Mouse (Mus musculus): ENCODE results near the gene Cebpb. TPM values are rescaled to one million over a fixed set of nuclear protein-coding genes. Genes with fewer than 3 reads are reported as not detected.

Cebpb gene
- polyA plus RNA-seq, 1 experiment from 2014 or later = 14.0 TPM

DNA sequence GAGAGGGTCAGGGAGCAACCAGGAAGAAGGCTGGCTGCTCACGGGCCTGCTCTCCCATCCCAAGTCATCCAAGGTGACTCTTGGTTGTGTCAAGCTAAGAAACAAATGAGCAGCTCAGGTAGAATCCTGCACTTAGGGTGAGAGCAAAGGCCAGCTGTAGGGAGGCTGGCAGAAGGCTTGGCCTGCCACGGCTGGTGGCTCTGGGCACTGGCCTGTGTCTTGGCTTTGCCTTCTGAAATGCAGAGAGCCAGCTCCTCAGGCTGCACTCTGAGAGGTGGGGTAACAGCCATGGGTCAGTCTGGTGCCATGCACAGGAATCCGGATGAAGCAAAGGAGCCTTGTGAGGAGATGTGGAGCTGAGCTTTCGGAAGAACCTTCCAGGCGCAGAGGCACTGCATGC lies 20.3 kb upstream of the Cebpb start:
- H3K27ac ChIP-seq (replicated peaks) = no peak overlapping the region
- H3K4me2 ChIP-seq = no peak overlapping the region
- no peak for ATAC-seq (ENCODE audit: insufficient read depth)
- H3K4me3 ChIP-seq (replicated peaks) = no peak overlapping the region
- no peaks in the 10 kb centered on the region for H3K36me3 ChIP-seq (replicated peaks)
- WGBS (ENCODE audit: insufficient replicate concordance) = 75% methylated on average over 5 of the region's 5 CpGs
- H3K9ac ChIP-seq = no peak overlapping the region
- H3K9me3 ChIP-seq (replicated peaks) = no peaks in the 10 kb centered on the region
- peaks cover 27% of the 10 kb centered on the region for H3K4me1 ChIP-seq (replicated peaks)
- H3K27me3 ChIP-seq = peaks cover 6% of the 10 kb centered on the region

- Histone ChIP-seq H3K4me3 (replicated peaks) (no peak overlapping the region), H3K9me3 (replicated peaks) (no peaks in the 10 kb centered on the region), H3K27me3 (peaks cover 5% of the 10 kb centered on the region; the same call in 1 of the 2 replicates), H3K4me1 (replicated peaks) (peaks cover 36% of the 10 kb centered on the region), H3K4me2 (no peak overlapping the region), H3K27ac (replicated peaks) (no peak overlapping the region), H3K9ac (no peak overlapping the region), H3K36me3 (replicated peaks) (no peaks in the 10 kb centered on the region)
- 56% methylated on average over 4 of the region's 4 CpGs for WGBS (ENCODE audit: insufficient replicate concordance)
- no peak for ATAC-seq (ENCODE audit: insufficient read depth)
Observed at GRCm38 (mm10) chr2:167669398-167669797, 19.3 kb upstream of the Cebpb start.

DNA sequence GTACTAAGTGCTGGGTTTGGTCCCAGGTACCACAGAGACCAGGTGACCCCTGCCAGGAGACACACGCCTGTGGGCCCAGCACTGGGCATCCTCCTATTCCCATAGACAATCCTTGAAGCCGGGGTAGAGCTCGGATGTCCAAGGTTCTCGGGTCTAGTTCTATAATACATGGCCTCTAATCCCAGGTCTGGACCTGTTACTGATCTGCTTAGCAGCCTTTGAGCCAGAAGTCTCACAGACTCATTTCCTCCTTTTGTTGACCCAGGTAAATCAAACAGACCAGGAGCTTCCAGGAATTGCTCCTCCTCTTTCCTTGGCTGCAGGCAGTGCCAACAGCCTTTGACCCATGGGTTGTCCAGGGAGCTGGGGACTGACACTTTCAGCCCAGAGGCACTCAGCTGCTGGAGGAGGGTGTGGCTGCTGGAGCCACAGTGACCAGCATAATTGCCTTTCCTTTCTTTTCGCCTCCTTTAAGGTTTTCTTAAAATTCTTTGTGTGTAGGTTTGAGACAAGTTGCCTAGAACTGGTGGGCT lies 17.5 kb upstream of the Cebpb start:
- H3K4me3 ChIP-seq (replicated peaks) = 0 out of 2 replicates have a peak overlapping the region, but pooled peaks have one; percentile 10
- H3K9ac ChIP-seq = peak overlapping the region; percentile 3; the same call in 1 of the 2 replicates

DNA sequence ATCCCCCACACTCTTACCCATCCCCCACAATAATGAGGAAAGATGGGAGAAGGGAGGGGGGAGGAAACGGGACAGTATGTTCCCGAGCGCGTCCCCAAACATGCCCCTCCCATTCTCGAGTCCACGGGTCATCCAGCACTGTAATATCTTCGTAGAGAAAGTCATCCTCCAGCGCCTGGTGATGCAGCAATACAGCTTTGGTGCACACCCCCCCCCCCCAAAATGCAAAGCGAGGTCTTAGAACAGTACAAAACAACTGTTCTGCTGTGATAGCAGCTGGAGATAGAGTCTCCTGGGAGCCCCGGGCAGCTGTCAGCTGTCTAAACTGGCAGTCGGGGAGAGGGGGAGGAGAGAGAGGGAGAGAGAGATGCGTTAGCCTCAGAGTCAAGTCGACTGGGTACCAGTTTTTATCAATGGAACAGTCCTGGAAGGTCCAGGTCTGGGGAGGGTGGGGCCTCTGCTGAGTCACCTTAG lies 16.5 kb upstream of the Cebpb start:
- H3K4me3 ChIP-seq (replicated peaks) = peak overlapping the region; percentile 36
- peak; percentile 94 for ATAC-seq (ENCODE audit: insufficient read depth)
- 16% methylated on average over 13 of the region's 13 CpGs for WGBS (ENCODE audit: insufficient replicate concordance)
- peak overlapping the region; percentile 84 for H3K27ac ChIP-seq (replicated peaks)
- peaks cover 12% of the 10 kb centered on the region; the same call in 1 of the 2 replicates for H3K27me3 ChIP-seq
- peaks cover 42% of the 10 kb centered on the region for H3K4me1 ChIP-seq (replicated peaks)
- H3K36me3 ChIP-seq (replicated peaks) = no peaks in the 10 kb centered on the region
- H3K9ac ChIP-seq = peak overlapping the region; percentile 3; the same call in 1 of the 2 replicates
- H3K4me2 ChIP-seq = peak overlapping the region; percentile 58
- no peaks in the 10 kb centered on the region for H3K9me3 ChIP-seq (replicated peaks)

More for the DNA sequence above, 17.5 kb upstream of the Cebpb start:
- H3K4me1 ChIP-seq (replicated peaks) = peaks cover 42% of the 10 kb centered on the region
- ATAC-seq (ENCODE audit: insufficient read depth) = no peak
- peaks cover 7% of the 10 kb centered on the region; the same call in 1 of the 2 replicates for H3K27me3 ChIP-seq
- WGBS (ENCODE audit: insufficient replicate concordance) = 73% methylated on average over 5 of the region's 5 CpGs
- no peaks in the 10 kb centered on the region for H3K36me3 ChIP-seq (replicated peaks)
- peak overlapping the region; percentile 58 for H3K4me2 ChIP-seq
- H3K9me3 ChIP-seq (replicated peaks) = no peaks in the 10 kb centered on the region
- peak overlapping the region; percentile 84 for H3K27ac ChIP-seq (replicated peaks)

- WGBS (ENCODE audit: insufficient replicate concordance) = 37% methylated on average over 14 of the region's 14 CpGs
Observed at GRCm38 (mm10) chr2:167675120-167675909, 13.4 kb upstream of the Cebpb start.

GRCm38 (mm10) chr2:167678600-167678999 lies 10.1 kb upstream of the Cebpb start:
- H3K4me1 ChIP-seq (replicated peaks) = peaks cover 26% of the 10 kb centered on the region
- H3K4me3 ChIP-seq (replicated peaks) = no peak overlapping the region
- no peaks in the 10 kb centered on the region for H3K9me3 ChIP-seq (replicated peaks)
- H3K36me3 ChIP-seq (replicated peaks) = no peaks in the 10 kb centered on the region
- no peak overlapping the region for H3K9ac ChIP-seq
- WGBS (ENCODE audit: insufficient replicate concordance) = 43% methylated on average over 5 of the region's 5 CpGs
- no peak overlapping the region for H3K4me2 ChIP-seq
- peaks cover 12% of the 10 kb centered on the region; the same call in 1 of the 2 replicates for H3K27me3 ChIP-seq
- no peak overlapping the region for H3K27ac ChIP-seq (replicated peaks)
- ATAC-seq (ENCODE audit: insufficient read depth) = no peak

More at GRCm38 (mm10) chr2:167675120-167675909, 13.4 kb upstream of the Cebpb start:
- Histone ChIP-seq H3K9ac (no peak overlapping the region), H3K9me3 (replicated peaks) (no peaks in the 10 kb centered on the region), H3K4me3 (replicated peaks) (no peak overlapping the region), H3K27ac (replicated peaks) (no peak overlapping the region), H3K27me3 (peaks cover 12% of the 10 kb centered on the region; the same call in 1 of the 2 replicates), H3K4me1 (replicated peaks) (peaks cover 50% of the 10 kb centered on the region), H3K36me3 (replicated peaks) (no peaks in the 10 kb centered on the region), H3K4me2 (no peak overlapping the region)
- no peak for ATAC-seq (ENCODE audit: insufficient read depth)

DNA sequence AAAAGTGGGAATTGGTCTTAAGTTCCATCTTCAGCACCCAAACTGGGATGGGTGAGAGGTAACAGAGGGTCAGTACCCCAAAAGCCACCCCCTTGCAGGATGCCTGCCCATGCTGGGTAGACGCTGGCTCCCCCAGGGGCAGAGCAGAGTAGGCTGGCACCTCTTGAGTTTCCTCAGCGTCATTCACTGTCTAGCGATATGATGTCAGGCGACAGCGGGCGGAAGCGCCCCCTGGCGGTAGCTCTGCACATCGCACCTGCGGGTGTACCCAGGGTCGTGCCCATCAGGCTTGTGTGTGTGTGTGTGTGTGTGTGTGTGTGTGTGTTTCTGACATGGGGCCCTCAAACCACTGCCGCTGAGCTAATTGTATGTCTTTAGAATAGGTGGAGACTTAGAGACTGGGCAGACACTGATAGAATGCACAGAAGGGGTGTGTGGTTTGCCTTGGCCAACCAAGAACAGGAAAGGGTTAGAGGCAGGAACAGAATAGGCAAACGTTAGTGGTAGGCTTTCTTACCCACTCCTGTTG lies 8.7 kb upstream of the Cebpb start:
- H3K9ac ChIP-seq = no peak overlapping the region
- WGBS (ENCODE audit: insufficient replicate concordance) = 1% methylated on average over 13 of the region's 13 CpGs

DNA sequence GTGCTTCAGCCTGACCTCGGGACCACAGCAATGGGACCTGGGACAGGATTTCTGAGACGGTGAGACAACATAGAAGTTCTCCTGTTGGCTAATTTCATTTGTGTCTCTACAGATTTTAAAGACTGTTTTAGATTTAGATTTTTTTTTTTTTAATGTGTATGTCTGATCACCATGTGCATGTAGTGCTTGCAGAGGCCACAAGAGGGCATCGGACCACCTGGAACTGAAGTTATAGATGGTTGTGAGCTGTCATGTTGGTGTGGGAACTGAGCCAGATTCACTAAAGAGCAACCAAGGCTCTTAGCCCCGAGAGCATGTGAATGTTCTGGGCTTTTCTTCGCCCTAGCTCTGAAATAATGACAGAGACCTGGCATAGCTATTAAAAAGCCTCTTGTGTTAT lies 8.1 kb upstream of the Cebpb start:
- ATAC-seq (ENCODE audit: insufficient read depth) = no peak
- no peak overlapping the region for H3K4me3 ChIP-seq (replicated peaks)
- H3K9ac ChIP-seq = no peak overlapping the region
- no peaks in the 10 kb centered on the region for H3K36me3 ChIP-seq (replicated peaks)
- H3K27me3 ChIP-seq = peaks cover 16% of the 10 kb centered on the region; the same call in 1 of the 2 replicates
- H3K4me1 ChIP-seq (replicated peaks) = peaks cover 25% of the 10 kb centered on the region
- H3K4me2 ChIP-seq = no peak overlapping the region
- H3K9me3 ChIP-seq (replicated peaks) = no peaks in the 10 kb centered on the region
- 28% methylated on average over 5 of the region's 5 CpGs for WGBS (ENCODE audit: insufficient replicate concordance)
- H3K27ac ChIP-seq (replicated peaks) = no peak overlapping the region

More for the DNA sequence above, 8.7 kb upstream of the Cebpb start:
- Histone ChIP-seq H3K36me3 (replicated peaks) (no peaks in the 10 kb centered on the region), H3K4me3 (replicated peaks) (no peak overlapping the region), H3K4me2 (no peak overlapping the region), H3K27ac (replicated peaks) (no peak overlapping the region), H3K9me3 (replicated peaks) (no peaks in the 10 kb centered on the region), H3K4me1 (replicated peaks) (peaks cover 23% of the 10 kb centered on the region), H3K27me3 (peaks cover 12% of the 10 kb centered on the region; the same call in 1 of the 2 replicates)
- peak; percentile 70 for ATAC-seq (ENCODE audit: insufficient read depth)

- Histone ChIP-seq H3K27me3 (peaks cover 31% of the 10 kb centered on the region), H3K27ac (replicated peaks) (no peak overlapping the region), H3K9ac (no peak overlapping the region), H3K9me3 (replicated peaks) (no peaks in the 10 kb centered on the region), H3K4me3 (replicated peaks) (no peak overlapping the region), H3K36me3 (replicated peaks) (no peaks in the 10 kb centered on the region), H3K4me1 (replicated peaks) (peaks cover 51% of the 10 kb centered on the region), H3K4me2 (no peak overlapping the region)
- WGBS (ENCODE audit: insufficient replicate concordance) = 75% methylated on average over 3 of the region's 3 CpGs
- ATAC-seq (ENCODE audit: insufficient read depth) = no peak
Observed at GRCm38 (mm10) chr2:167683721-167684120, 5.0 kb upstream of the Cebpb start.

- ATAC-seq (ENCODE audit: insufficient read depth) = no peak
- no peaks in the 10 kb centered on the region for H3K36me3 ChIP-seq (replicated peaks)
- no peaks in the 10 kb centered on the region for H3K9me3 ChIP-seq (replicated peaks)
- H3K4me1 ChIP-seq (replicated peaks) = peaks cover 57% of the 10 kb centered on the region
- H3K4me2 ChIP-seq = no peak overlapping the region
- 7% methylated on average over 8 of the region's 8 CpGs for WGBS (ENCODE audit: insufficient replicate concordance)
- H3K4me3 ChIP-seq (replicated peaks) = no peak overlapping the region
- H3K27ac ChIP-seq (replicated peaks) = no peak overlapping the region
- no peak overlapping the region for H3K9ac ChIP-seq
- peaks cover 45% of the 10 kb centered on the region for H3K27me3 ChIP-seq
Observed at GRCm38 (mm10) chr2:167685137-167685536, 3.6 kb upstream of the Cebpb start.

GRCm38 (mm10) chr2:167685865-167686264 lies 2.9 kb upstream of the Cebpb start:
- WGBS (ENCODE audit: insufficient replicate concordance) = 61% methylated on average over 3 of the region's 3 CpGs
- peaks cover 51% of the 10 kb centered on the region for H3K27me3 ChIP-seq
- no peak overlapping the region for H3K9ac ChIP-seq
- no peaks in the 10 kb centered on the region for H3K9me3 ChIP-seq (replicated peaks)
- ATAC-seq (ENCODE audit: insufficient read depth) = no peak
- H3K4me1 ChIP-seq (replicated peaks) = peaks cover 58% of the 10 kb centered on the region
- no peak overlapping the region for H3K27ac ChIP-seq (replicated peaks)
- no peak overlapping the region for H3K4me3 ChIP-seq (replicated peaks)
- no peaks in the 10 kb centered on the region for H3K36me3 ChIP-seq (replicated peaks)
- no peak overlapping the region for H3K4me2 ChIP-seq

Measured in liver, embryonic 15.5 days (tissue).